Mouse (Mus musculus) hindbrain, embryonic 14.5 days (tissue): ENCODE results near the gene Sepsecs. TPM values are rescaled to one million over a fixed set of nuclear protein-coding genes. Genes with fewer than 3 reads are reported as not detected.

ENCODE experiments used
- ATAC-seq: fragments of 200-750 bp; cut with Nextera tagmentation; 2 replicates; pipeline ENCODE4 v1.8.0; 2017; ENCODE audit warnings: moderate number of reproducible peaks, mild to moderate bottlenecking, moderate TSS enrichment, moderate library complexity; ENCODE audit not compliant: low FRiP score
- DNase-seq: peaks from one replicate; pipeline ENCODE4 v3.0.0-alpha.2; 2015; ENCODE audit warnings: low spot score
- H3K27ac ChIP-seq: fragments of 300-500 bp; sonication (generic); 2 replicates; pipeline ENCODE4 v1.5.1; 2014; ENCODE audit warnings: mild to moderate bottlenecking, moderate library complexity
- H3K27me3 ChIP-seq: fragments of 300-500 bp; sonication (generic); 2 replicates; pipeline ENCODE4 v1.6.1; 2014; ENCODE audit warnings: mild to moderate bottlenecking, low read length, mixed read lengths; ENCODE audit not compliant: control insufficient read depth, insufficient read depth
- H3K36me3 ChIP-seq: fragments of 300-500 bp; sonication (generic); replicated peaks from 2 replicates; pipeline ENCODE4 v1.6.1; 2014; ENCODE audit not compliant: control insufficient read depth, insufficient read depth
- H3K4me1 ChIP-seq: fragments of 300-500 bp; sonication (generic); replicated peaks from 2 replicates; pipeline ENCODE4 v1.6.1; 2014; ENCODE audit warnings: antibody characterized with exemption, low read length, mixed read lengths; ENCODE audit not compliant: control insufficient read depth, insufficient read depth
- H3K4me2 ChIP-seq: fragments of 300-500 bp; sonication (generic); replicated peaks from 2 replicates; pipeline ENCODE4 v1.6.1; 2014; ENCODE audit warnings: mild to moderate bottlenecking, moderate library complexity
- H3K4me3 ChIP-seq: fragments of 300-500 bp; sonication (generic); replicated peaks from 2 replicates; pipeline ENCODE4 v1.5.1; 2014; ENCODE audit warnings: mild to moderate bottlenecking, low read length
- H3K9ac ChIP-seq: fragments of 300-500 bp; sonication (generic); 2 replicates; pipeline ENCODE4 v1.6.1; 2014
- H3K9me3 ChIP-seq: fragments of 300-500 bp; sonication (generic); 2 replicates; pipeline ENCODE4 v1.6.1; 2016; ENCODE audit warnings: low read length; ENCODE audit not compliant: control insufficient read depth
- WGBS: fragments of 180-500 bp; shearing (Covaris S2); extraction: QIAGEN DNeasy Blood & Tissue Kit; methylation state at CpG from one replicate; pipeline ENCODE4 v1.1.7; 2014; 5-methylcytosine and 5-hydroxymethylcytosine counted together
- polyA plus RNA-seq: library from polyadenylated mRNA; unstranded; fragments of >200 nt; fragmentation: Nextera tagmentation; extraction: Ambion mirVana; gene quantifications from 2 replicates; pipeline ENCODE4 v1.2.1, GENCODE M21; 2014

Sepsecs gene
- polyA plus RNA-seq, 1 experiment from 2014 or later: 7.5 TPM

DNA sequence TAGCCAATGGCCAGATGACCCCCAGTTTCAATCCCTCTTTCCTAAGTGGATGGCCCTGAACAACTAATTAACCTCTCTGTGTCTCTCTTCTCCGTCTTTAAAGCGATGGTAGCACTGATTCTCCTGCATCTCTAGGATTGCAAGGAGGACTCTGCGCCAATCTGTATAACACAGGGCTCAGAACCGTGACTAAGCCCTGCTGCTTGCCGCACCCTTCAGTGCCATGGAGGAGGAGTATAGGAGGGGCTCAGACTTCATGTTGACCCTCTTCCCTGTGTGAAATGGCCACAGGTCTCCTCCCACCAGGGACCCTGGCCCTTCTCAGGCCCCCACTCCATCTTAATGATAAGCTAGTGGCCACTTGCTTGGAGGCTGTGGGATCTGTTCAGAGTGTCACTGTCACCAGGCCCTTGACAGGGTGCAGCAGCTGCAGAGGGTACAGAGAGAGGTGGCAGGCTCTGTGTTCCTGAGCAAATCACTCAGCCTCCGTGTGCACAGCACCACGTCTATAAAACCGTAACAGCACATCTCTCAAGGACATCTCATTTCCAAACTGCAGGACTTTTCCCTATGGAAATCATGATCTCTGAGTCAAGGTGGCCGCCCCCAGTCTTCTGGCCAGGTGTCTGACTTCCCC lies 51.7 kb downstream of the Sepsecs start:
- Histone ChIP-seq H3K9ac (peak overlapping the region; percentile 50), H3K4me2 (peak overlapping the region; percentile 76), H3K4me1 (peaks cover 40% of the 10 kb centered on the region), H3K27ac (peak overlapping the region; percentile 87), H3K36me3 (no peaks in the 10 kb centered on the region), H3K27me3 (no peaks in the 10 kb centered on the region), H3K9me3 (no peaks in the 10 kb centered on the region), H3K4me3 (no peak overlapping the region; the same call in 1 of the 2 replicates)
- ATAC-seq: peak; percentile 39
- DNase-seq: no peak
- 32% methylated on average over 9 of the region's 9 CpGs for WGBS

- Histone ChIP-seq H3K27ac (peak overlapping the region; percentile 33; the same call in 1 of the 2 replicates), H3K36me3 (no peaks in the 10 kb centered on the region), H3K9ac (no peak overlapping the region), H3K4me2 (no peak overlapping the region), H3K4me1 (peaks cover 40% of the 10 kb centered on the region), H3K9me3 (no peaks in the 10 kb centered on the region), H3K27me3 (no peaks in the 10 kb centered on the region), H3K4me3 (no peak overlapping the region)
- no peak for DNase-seq
- WGBS: 29% methylated on average over 2 of the region's 2 CpGs
- no peak for ATAC-seq
Measured at GRCm38 (mm10) chr5:52616549-52616948, 53.0 kb downstream of the Sepsecs start.

DNA sequence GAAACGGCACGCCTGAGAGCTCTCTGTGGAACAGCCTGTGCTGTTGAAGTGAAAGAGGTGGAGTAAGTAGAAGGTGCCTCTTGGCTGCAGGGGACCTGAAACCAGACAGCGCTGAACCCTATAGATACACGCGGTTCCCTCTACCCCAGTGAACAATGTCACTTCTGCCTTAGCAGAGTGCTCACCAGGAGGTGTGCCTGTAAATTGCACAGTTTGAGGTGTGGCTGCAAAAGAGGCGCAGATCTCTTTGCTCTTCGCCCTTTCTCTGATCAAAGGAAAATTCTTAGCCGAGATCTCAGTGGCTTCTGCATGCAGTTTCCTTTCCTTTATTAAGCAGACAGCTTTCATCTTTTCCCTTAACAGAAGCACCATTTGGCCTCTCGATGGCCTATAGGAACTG lies 54.1 kb downstream of the Sepsecs start:
- 71% methylated on average over 9 of the region's 9 CpGs for WGBS
- ATAC-seq: no peak
- DNase-seq: no peak
- H3K27me3 ChIP-seq: no peaks in the 10 kb centered on the region
- H3K4me2 ChIP-seq: no peak overlapping the region
- no peak overlapping the region for H3K27ac ChIP-seq
- H3K4me3 ChIP-seq: no peak overlapping the region
- H3K9ac ChIP-seq: no peak overlapping the region
- H3K9me3 ChIP-seq: no peaks in the 10 kb centered on the region
- H3K36me3 ChIP-seq: no peaks in the 10 kb centered on the region
- peaks cover 40% of the 10 kb centered on the region for H3K4me1 ChIP-seq

DNA sequence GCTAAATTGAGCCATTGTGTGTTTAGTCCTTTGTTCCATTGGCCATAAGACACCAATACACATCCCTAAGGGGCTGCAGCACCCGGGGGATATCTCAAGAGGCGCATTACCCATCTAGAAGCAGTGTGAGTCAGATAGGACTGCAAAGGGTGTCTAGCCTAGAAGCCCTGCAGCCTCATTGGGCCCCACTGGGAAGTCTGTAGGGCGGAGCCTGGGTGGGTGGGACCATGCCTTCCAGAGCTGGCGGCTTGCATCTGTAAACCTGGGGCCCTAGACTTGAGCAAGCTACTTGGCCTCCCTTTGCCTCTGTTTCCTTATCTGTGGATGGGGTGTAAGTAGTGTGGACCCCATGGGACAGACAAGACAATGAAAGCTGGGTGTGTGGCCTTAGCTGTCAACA lies 54.8 kb downstream of the Sepsecs start:
- peaks cover 40% of the 10 kb centered on the region for H3K4me1 ChIP-seq
- no peaks in the 10 kb centered on the region for H3K9me3 ChIP-seq
- H3K27ac ChIP-seq: no peak overlapping the region
- ATAC-seq (no peak), DNase-seq (no peak)
- no peak overlapping the region for H3K4me2 ChIP-seq
- 69% methylated on average over 4 of the region's 4 CpGs for whole genome bisulfite sequencing
- no peaks in the 10 kb centered on the region for H3K27me3 ChIP-seq
- no peaks in the 10 kb centered on the region for H3K36me3 ChIP-seq
- no peak overlapping the region for H3K4me3 ChIP-seq
- no peak overlapping the region for H3K9ac ChIP-seq

- ATAC-seq (no peak), DNase-seq (no peak)
- no peaks in the 10 kb centered on the region for H3K9me3 ChIP-seq
- H3K27me3 ChIP-seq: no peaks in the 10 kb centered on the region
- peaks cover 25% of the 10 kb centered on the region for H3K4me1 ChIP-seq
- H3K4me3 ChIP-seq: no peak overlapping the region
- no peaks in the 10 kb centered on the region for H3K36me3 ChIP-seq
- no peak overlapping the region for H3K9ac ChIP-seq
- WGBS: 94% methylated on average over 6 of the region's 8 CpGs
- no peak overlapping the region for H3K4me2 ChIP-seq
- H3K27ac ChIP-seq: no peak overlapping the region
Measured at GRCm38 (mm10) chr5:52612776-52613175, 56.7 kb downstream of the Sepsecs start.

DNA sequence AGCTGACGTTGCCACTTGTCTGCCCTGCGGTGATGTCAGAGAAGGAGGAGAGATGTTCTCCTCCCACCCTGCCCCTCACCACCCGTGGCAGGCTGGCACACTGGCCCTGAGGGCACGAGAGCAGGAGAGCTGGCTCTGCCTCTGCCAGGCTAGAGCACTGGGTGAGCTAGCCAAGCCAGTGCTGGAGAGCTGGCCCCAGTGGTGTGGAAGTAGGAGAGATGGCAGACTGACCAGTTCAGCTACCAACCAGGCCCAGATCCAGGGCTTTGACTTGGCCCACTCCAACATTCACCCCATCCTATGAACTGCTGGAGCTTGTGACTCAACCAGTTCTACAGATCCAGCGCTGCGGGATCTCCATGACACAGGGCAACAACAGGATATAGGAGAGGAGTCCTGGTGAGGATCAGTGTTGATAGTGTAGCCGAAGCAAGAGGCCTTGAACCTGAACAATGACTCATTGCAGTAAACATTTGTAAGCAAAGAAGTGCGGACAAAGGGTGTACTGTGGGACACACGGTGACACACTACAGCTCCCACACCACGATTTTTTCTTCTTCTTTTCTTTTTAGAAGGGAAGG lies 58.1 kb downstream of the Sepsecs start:
- Histone ChIP-seq H3K4me3 (no peak overlapping the region), H3K4me1 (peaks cover 12% of the 10 kb centered on the region; the same call in 1 of the 2 replicates), H3K9me3 (0 out of 2 replicates have a peak, but pooled peaks cover 9% of the 10 kb centered on the region), H3K27me3 (no peaks in the 10 kb centered on the region), H3K9ac (no peak overlapping the region), H3K27ac (no peak overlapping the region), H3K4me2 (no peak overlapping the region), H3K36me3 (no peaks in the 10 kb centered on the region)
- DNase-seq: no peak
- ATAC-seq: no peak
- 73% methylated on average over 10 of the region's 10 CpGs for WGBS

DNA sequence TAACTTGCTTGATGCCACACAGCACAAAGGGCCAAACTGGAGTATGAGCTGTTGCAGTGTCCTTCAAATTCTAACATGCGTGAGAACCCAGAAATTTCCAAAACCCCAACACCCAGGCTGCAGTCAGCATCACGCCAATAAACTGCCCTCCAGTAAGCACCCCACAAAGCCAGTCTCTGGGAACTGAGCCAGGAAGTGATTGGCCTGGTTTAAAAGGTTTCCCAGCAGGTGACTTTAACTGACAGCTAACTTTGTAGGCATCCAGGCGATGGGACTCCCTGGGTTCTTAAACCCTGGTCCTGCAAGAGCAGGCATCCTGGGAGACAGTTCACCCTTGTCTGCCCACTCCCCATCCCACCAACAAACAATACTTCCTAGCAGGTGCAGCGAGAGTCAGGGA lies 59.2 kb downstream of the Sepsecs start:
- Histone ChIP-seq H3K36me3 (no peaks in the 10 kb centered on the region), H3K9ac (no peak overlapping the region), H3K27me3 (no peaks in the 10 kb centered on the region), H3K9me3 (0 out of 2 replicates have a peak, but pooled peaks cover 9% of the 10 kb centered on the region), H3K4me2 (no peak overlapping the region), H3K27ac (no peak overlapping the region), H3K4me1 (peaks cover 2% of the 10 kb centered on the region; the same call in 1 of the 2 replicates), H3K4me3 (no peak overlapping the region)
- ATAC-seq: no peak
- WGBS: 41% methylated on average over 4 of the region's 4 CpGs
- DNase-seq: no peak

- Histone ChIP-seq H3K9ac (no peak overlapping the region), H3K4me1 (no peaks in the 10 kb centered on the region), H3K9me3 (0 out of 2 replicates have a peak, but pooled peaks cover 9% of the 10 kb centered on the region), H3K4me2 (no peak overlapping the region), H3K27ac (no peak overlapping the region), H3K27me3 (no peaks in the 10 kb centered on the region), H3K4me3 (no peak overlapping the region), H3K36me3 (no peaks in the 10 kb centered on the region)
- no peak for ATAC-seq
- DNase-seq: no peak
- 80% methylated on average over 10 of the region's 10 CpGs for WGBS
Measured at GRCm38 (mm10) chr5:52609672-52610071, 59.8 kb downstream of the Sepsecs start.

GRCm38 (mm10) chr5:52604582-52605041 lies 64.9 kb downstream of the Sepsecs start:
- Histone ChIP-seq H3K36me3 (no peaks in the 10 kb centered on the region), H3K9me3 (0 out of 2 replicates have a peak, but pooled peaks cover 9% of the 10 kb centered on the region), H3K4me1 (no peaks in the 10 kb centered on the region), H3K27me3 (no peaks in the 10 kb centered on the region), H3K27ac (no peak overlapping the region), H3K4me2 (no peak overlapping the region), H3K9ac (no peak overlapping the region), H3K4me3 (no peak overlapping the region)
- no peak for DNase-seq
- no peak for ATAC-seq
- WGBS: 70% methylated on average over 6 of the region's 6 CpGs
